Mouse (Mus musculus) kidney, embryonic 16.5 days (tissue): ENCODE measurements around the gene Tfdp2. TPM values are rescaled to one million over a fixed set of nuclear protein-coding genes. Genes with fewer than 3 reads are reported as not detected.

ENCODE experiments used
- ATAC-seq: fragments of 200-750 bp; cut with Nextera tagmentation; 2 replicates; pipeline ENCODE4 v1.8.0; 2017; ENCODE audit warnings: moderate TSS enrichment; ENCODE audit not compliant: low FRiP score, low TSS enrichment
- H3K27ac ChIP-seq: fragments of 300-500 bp; sonication (generic); 2 replicates; pipeline ENCODE4 v1.5.1; 2014; ENCODE audit warnings: low read length
- H3K27me3 ChIP-seq: fragments of 300-500 bp; sonication (generic); 2 replicates; pipeline ENCODE4 v1.6.1; 2014; ENCODE audit warnings: low read length, control low read depth, mixed read lengths; ENCODE audit not compliant: insufficient read depth
- H3K36me3 ChIP-seq: fragments of 300-500 bp; sonication (generic); 2 replicates; pipeline ENCODE4 v1.6.1; 2014; ENCODE audit warnings: low read length, control low read depth, mixed read lengths; ENCODE audit not compliant: insufficient read depth
- H3K4me1 ChIP-seq: fragments of 300-500 bp; sonication (generic); 2 replicates; pipeline ENCODE4 v1.6.1; 2014; ENCODE audit warnings: low read length, control low read depth, mixed read lengths; ENCODE audit not compliant: insufficient read depth
- H3K4me2 ChIP-seq: fragments of 300-500 bp; sonication (generic); replicated peaks from 2 replicates; pipeline ENCODE4 v1.6.1; 2014; ENCODE audit warnings: low read depth, low read length
- H3K4me3 ChIP-seq: fragments of 300-500 bp; sonication (generic); 2 replicates; pipeline ENCODE4 v1.5.1; 2014; ENCODE audit warnings: mild to moderate bottlenecking, low read length
- H3K9ac ChIP-seq: fragments of 300-500 bp; sonication (generic); replicated peaks from 2 replicates; pipeline ENCODE4 v1.6.1; 2014; ENCODE audit warnings: low read length
- H3K9me3 ChIP-seq: fragments of 300-500 bp; sonication (generic); 2 replicates; pipeline ENCODE4 v1.6.1; 2016; ENCODE audit warnings: low read length, control low read depth
- WGBS: fragments of 180-500 bp; shearing (Covaris S2); extraction: QIAGEN DNeasy Blood & Tissue Kit; methylation state at CpG from one replicate; pipeline ENCODE4 v1.1.7; 2014; 5-methylcytosine and 5-hydroxymethylcytosine counted together
- polyA plus RNA-seq: library from polyadenylated mRNA; unstranded; fragments of >200 nt; fragmentation: Nextera tagmentation; extraction: Ambion mirVana; gene quantifications from 2 replicates; pipeline ENCODE4 v1.2.1, GENCODE M21; 2015

Gene Tfdp2
- polyA plus RNA-seq, 1 experiment from 2014 or later, result 44.8 TPM

DNA sequence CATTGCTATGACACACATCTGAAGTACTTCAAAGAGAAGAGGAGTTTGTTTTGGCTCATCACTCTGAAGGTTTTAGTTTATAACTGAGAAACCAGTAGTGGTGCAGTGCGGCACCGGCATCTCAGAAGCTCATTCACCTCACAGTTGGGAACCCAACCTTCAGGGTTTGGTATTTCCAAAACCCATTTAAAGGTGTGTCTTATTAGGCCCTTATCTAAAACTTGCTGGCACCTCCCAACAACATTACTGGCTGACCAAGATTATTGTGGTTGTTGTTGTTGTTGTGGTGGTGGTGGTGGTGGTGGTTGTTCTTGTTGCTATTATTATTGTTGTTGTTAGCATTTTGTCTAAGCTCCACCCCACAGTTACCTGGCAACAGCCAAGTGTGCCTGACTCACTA lies 58.7 kb downstream of the Tfdp2 start:
- Histone ChIP-seq H3K27me3 (no peaks in the 10 kb centered on the region), H3K4me2 (no peak overlapping the region), H3K36me3 (no peaks in the 10 kb centered on the region), H3K4me3 (no peak overlapping the region), H3K27ac (no peak overlapping the region), H3K9ac (no peak overlapping the region), H3K4me1 (peaks cover 5% of the 10 kb centered on the region; the same call in 1 of the 2 replicates), H3K9me3 (no peaks in the 10 kb centered on the region)
- 87% methylated on average over 2 of the region's 2 CpGs for WGBS
- ATAC-seq, result no peak

DNA sequence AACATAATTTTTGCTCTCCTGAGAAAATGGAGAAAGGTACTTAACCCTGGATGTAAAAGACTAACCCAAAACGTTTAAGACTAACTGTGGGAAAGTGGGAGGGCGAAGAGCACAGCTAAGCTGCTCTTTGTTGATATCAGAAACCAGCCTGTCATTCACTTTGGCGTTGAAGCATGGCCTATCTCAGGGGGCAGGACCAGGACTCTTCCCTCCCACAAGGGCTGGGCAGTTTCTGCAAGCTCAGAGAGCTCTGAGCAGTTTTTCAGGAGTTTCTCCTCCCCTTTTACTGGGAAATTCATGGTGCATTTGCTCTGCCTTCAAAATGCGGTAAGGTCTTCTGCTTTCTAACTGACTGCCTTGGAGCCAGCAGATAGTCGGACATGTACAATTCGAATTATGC lies 62.4 kb downstream of the Tfdp2 start:
- peak; percentile 81 for ATAC-seq
- peak overlapping the region; percentile 68; the same call in 1 of the 2 replicates for H3K27ac ChIP-seq
- H3K4me2 ChIP-seq, result peak overlapping the region; percentile 57
- 16% methylated on average over 6 of the region's 6 CpGs for WGBS
- H3K27me3 ChIP-seq, result no peaks in the 10 kb centered on the region
- H3K9me3 ChIP-seq, result no peaks in the 10 kb centered on the region
- H3K4me1 ChIP-seq, result peaks cover 7% of the 10 kb centered on the region; the same call in 1 of the 2 replicates
- H3K36me3 ChIP-seq, result no peaks in the 10 kb centered on the region
- H3K4me3 ChIP-seq, result peak overlapping the region; percentile 55
- no peak overlapping the region for H3K9ac ChIP-seq

DNA sequence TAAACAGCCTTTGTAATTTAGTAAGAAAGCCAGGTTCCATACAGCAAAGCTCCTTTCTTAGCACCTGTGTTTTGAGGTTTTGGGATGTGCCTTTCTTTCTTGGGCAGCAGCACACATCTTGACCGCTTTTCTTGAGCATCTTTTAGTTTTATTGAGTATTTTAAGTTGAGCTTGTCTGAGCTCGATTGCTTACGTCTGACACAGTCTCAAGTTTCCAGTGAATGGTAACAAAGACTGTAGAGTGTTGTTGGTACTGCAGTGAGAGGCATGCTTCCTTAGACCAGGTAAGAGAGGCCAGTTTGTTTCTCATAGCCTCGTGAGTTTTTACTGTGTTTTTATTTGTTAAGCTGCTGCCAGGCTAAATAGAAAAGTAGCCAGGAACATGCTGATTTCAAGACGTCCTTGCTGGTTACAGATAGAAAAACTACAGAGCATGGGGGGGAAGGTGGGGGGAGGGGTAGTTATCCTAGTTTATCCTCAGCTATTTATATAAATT lies 63.0 kb downstream of the Tfdp2 start:
- Histone ChIP-seq H3K27ac (0 out of 2 replicates have a peak overlapping the region, but pooled peaks have one; percentile 34), H3K4me3 (peak overlapping the region; percentile 55), H3K4me2 (peak overlapping the region; percentile 57), H3K9ac (peak overlapping the region; percentile 33), H3K36me3 (no peaks in the 10 kb centered on the region), H3K4me1 (peaks cover 7% of the 10 kb centered on the region; the same call in 1 of the 2 replicates), H3K27me3 (no peaks in the 10 kb centered on the region), H3K9me3 (no peaks in the 10 kb centered on the region)
- ATAC-seq, result peak; percentile 67; the same call in 1 of the 2 replicates
- WGBS, result 3% methylated on average over 5 of the region's 5 CpGs

DNA sequence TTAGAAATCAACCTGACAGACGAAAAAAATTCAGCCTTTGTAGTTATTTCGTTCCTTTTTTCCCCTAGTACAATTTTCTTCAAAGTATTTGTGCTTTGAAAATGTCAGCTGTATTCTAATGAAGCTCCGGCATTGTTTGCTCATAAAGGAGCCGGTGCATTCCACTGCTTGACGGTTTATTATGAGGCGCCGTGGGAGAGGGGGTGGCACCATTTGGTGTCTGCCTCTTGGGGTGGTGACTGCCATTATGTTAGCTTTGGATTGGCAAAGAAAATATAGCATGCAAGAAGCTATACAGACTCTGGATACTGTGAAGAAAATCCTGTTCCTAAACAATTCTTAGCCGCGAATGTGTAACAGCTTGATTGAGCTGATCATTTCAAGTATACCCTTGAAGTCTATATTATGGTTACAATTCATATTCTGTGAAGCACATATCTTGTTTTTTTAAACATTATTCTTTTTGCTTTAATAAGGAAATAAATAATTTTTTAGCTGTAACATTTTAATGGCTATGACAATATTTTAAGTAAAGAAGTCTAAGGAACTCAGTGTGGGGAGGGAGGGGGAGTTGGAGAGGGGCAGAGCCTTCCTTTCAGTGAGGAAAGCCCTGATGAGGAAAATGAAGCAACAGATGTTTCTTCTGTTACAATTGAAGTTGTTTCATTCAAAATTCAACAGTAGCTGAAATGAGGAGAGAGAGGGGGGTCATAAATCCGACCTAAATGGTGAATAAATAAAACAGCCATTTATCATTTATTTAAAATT lies 63.9 kb downstream of the Tfdp2 start:
- Histone ChIP-seq H3K27ac (peak overlapping the region; percentile 23; the same call in 1 of the 2 replicates), H3K9ac (peak overlapping the region; percentile 53), H3K36me3 (no peaks in the 10 kb centered on the region), H3K27me3 (no peaks in the 10 kb centered on the region), H3K4me1 (peaks cover 7% of the 10 kb centered on the region; the same call in 1 of the 2 replicates), H3K9me3 (no peaks in the 10 kb centered on the region), H3K4me2 (peak overlapping the region; percentile 76), H3K4me3 (peak overlapping the region; percentile 51)
- no peak for ATAC-seq
- WGBS, result 4% methylated on average over 10 of the region's 10 CpGs

DNA sequence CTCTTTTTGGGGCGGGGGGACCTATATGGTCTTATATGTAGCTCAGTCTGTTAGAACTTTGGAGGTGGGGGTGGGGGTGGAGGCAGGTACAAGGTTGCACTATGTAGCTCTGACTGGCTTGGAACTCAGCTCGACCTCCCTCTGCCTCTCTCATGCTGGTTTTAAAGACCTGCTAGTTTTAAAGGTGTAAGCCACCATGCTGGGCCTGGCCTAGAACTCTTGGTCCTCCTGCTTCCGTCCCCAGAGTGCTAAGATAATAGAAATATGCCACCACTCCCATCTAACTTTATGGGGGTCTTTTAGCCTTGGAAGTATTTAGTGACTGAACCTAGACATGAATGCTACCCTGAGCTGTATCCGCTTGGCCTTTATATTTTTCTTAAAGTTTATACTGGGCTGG lies 65.0 kb downstream of the Tfdp2 start:
- WGBS, result 76% methylated on average over 4 of the region's 4 CpGs
- Histone ChIP-seq H3K27me3 (no peaks in the 10 kb centered on the region), H3K9ac (no peak overlapping the region), H3K36me3 (no peaks in the 10 kb centered on the region), H3K4me2 (no peak overlapping the region), H3K4me3 (no peak overlapping the region), H3K9me3 (no peaks in the 10 kb centered on the region), H3K27ac (no peak overlapping the region), H3K4me1 (peaks cover 7% of the 10 kb centered on the region; the same call in 1 of the 2 replicates)
- no peak for ATAC-seq

DNA sequence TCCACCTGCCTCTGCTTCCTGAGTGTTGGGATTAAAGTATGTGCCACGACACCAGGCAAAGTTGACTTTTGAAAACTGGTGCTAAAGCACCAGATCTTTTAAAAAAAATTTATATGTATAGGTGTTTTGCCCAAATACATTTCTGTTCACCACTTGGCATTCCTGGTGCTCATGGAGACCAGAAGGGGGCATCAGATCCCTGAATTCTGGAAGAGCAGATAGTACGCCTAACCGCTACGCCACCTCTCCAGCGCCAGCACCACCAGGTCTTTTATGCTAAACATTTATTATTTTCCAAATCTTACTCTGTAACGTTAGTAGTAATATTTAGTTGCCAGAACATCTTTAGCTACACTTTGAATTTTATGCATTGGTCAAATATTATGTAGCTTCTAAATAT lies 65.9 kb downstream of the Tfdp2 start:
- no peak for ATAC-seq
- Histone ChIP-seq H3K9me3 (no peaks in the 10 kb centered on the region), H3K4me3 (no peak overlapping the region), H3K9ac (no peak overlapping the region), H3K27ac (no peak overlapping the region), H3K27me3 (no peaks in the 10 kb centered on the region), H3K36me3 (no peaks in the 10 kb centered on the region), H3K4me2 (no peak overlapping the region), H3K4me1 (peaks cover 7% of the 10 kb centered on the region; the same call in 1 of the 2 replicates)
- WGBS, result 94% methylated on average over 6 of the region's 6 CpGs

DNA sequence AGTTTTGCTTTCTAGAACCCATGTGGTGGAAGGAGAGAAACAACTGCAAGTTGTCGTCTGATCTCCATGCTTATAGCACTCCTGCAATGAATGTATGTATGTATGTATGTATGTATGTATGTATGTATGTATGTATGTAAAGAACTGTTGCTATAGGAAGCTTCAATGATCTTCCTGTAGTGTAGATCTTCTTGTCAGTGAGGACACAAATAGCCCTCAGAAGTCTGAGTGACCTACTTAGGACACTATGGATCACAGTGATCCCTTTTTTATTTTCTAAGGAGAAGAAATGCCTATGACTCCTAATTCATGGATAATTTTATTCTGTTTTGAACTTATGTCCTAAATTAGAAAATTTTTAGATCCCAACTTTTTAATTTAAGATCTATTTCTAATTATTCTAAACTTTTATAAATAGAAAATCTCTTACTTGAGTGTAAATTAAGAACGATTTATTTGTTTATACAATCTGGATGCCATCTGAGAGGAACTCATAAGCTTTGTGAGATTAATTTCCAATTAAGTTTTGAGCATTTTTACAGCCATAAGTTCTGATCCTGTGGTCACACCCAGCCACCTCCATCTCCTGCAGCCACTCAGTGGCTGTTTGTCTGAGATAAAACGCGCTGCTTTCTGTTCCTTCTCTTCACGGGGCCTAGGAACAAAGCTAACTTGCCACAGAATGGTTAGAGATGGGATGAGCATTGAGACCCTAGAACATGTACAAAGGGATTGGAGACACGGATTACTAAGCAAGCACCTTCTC lies 70.9 kb downstream of the Tfdp2 start:
- H3K27ac ChIP-seq, result no peak overlapping the region
- H3K4me1 ChIP-seq, result no peaks in the 10 kb centered on the region
- no peak for ATAC-seq
- H3K9ac ChIP-seq, result no peak overlapping the region
- no peaks in the 10 kb centered on the region for H3K36me3 ChIP-seq
- no peaks in the 10 kb centered on the region for H3K27me3 ChIP-seq
- H3K4me2 ChIP-seq, result no peak overlapping the region
- 83% methylated on average over 6 of the region's 6 CpGs for WGBS
- H3K9me3 ChIP-seq, result no peaks in the 10 kb centered on the region
- no peak overlapping the region for H3K4me3 ChIP-seq

DNA sequence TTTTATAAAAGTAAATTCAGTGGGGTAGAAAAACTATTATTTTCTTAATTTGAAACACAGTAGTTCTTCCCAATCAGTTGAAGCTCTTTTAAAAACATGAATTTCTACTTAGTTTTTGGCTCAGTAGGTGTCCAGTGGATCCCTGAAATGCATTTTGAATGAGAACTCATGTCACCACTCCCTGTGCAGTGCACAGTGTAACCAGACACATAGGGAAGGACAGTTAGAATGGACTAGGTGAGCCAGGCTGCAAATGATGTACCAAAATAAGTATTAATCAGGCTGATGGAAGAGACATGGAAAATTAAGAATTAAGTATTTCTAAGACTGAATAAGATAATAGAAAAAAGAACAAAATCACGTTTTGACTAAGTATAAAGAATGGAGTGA lies 71.5 kb downstream of the Tfdp2 start:
- H3K36me3 ChIP-seq, result no peaks in the 10 kb centered on the region
- H3K9me3 ChIP-seq, result no peaks in the 10 kb centered on the region
- H3K9ac ChIP-seq, result no peak overlapping the region
- H3K4me3 ChIP-seq, result no peak overlapping the region
- H3K4me1 ChIP-seq, result no peaks in the 10 kb centered on the region
- H3K27me3 ChIP-seq, result no peaks in the 10 kb centered on the region
- WGBS, result 85% methylated on average over 1 of the region's 1 CpGs
- H3K4me2 ChIP-seq, result no peak overlapping the region
- H3K27ac ChIP-seq, result no peak overlapping the region
- ATAC-seq, result no peak

DNA sequence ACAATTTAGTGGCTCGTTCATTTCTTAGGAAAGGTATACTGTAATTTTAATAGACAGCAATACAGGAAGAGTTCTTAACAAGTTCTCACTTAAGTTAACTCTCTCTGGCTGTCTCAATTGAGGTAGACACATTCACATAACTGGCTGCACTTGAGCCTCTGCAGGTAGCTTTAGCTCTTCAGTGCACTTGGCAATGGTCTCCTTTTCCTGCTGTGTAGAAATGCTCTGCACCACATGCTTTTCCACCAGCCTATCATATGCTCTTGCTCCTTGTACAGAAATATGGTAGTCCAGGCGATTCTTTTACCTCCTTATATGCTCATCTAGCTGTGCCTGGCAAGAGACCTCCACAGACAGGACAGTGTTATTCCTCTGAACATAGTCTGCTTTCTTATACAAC lies 73.7 kb downstream of the Tfdp2 start:
- Histone ChIP-seq H3K27me3 (no peaks in the 10 kb centered on the region), H3K36me3 (no peaks in the 10 kb centered on the region), H3K4me3 (no peak overlapping the region), H3K4me1 (no peaks in the 10 kb centered on the region), H3K9me3 (no peaks in the 10 kb centered on the region), H3K9ac (no peak overlapping the region), H3K27ac (no peak overlapping the region), H3K4me2 (no peak overlapping the region)
- no peak for ATAC-seq
- WGBS, result 87% methylated on average over 2 of the region's 2 CpGs
